Mouse (Mus musculus) embryonic facial prominence, embryonic 15.5 days (tissue): ENCODE data around the gene Nmrk1. TPM values are rescaled to one million over a fixed set of nuclear protein-coding genes. Genes with fewer than 3 reads are reported as not detected.
"Not testable (repeated sequence)": the region's sequence is repeated elsewhere in the genome, so short reads cannot be mapped to it uniquely, and the experiment has no call there.

Experiments used
- ATAC-seq: fragments of 200-750 bp; cut with Nextera tagmentation; 2 replicates; pipeline ENCODE4 v1.8.0; 2017; ENCODE audit warnings: low read depth, moderate TSS enrichment; ENCODE audit not compliant: insufficient number of reproducible peaks, low FRiP score, low TSS enrichment
- H3K27ac ChIP-seq: fragments of 300-500 bp; sonication (generic); replicated peaks from 2 replicates; pipeline ENCODE4 v1.5.1; 2015; ENCODE audit warnings: mild to moderate bottlenecking, inconsistent platforms
- H3K27me3 ChIP-seq: fragments of 300-500 bp; sonication (generic); 2 replicates; pipeline ENCODE4 v1.6.1; 2015; ENCODE audit warnings: inconsistent platforms
- H3K36me3 ChIP-seq: fragments of 300-500 bp; sonication (generic); 2 replicates; pipeline ENCODE4 v1.6.1; 2015; ENCODE audit warnings: mild to moderate bottlenecking, inconsistent platforms
- H3K4me1 ChIP-seq: fragments of 300-500 bp; sonication (generic); 2 replicates; pipeline ENCODE4 v1.6.1; 2015; ENCODE audit warnings: inconsistent platforms
- H3K4me2 ChIP-seq: fragments of 300-500 bp; sonication (generic); replicated peaks from 2 replicates; pipeline ENCODE4 v1.6.1; 2015; ENCODE audit warnings: mild to moderate bottlenecking, inconsistent platforms
- H3K4me3 ChIP-seq: fragments of 300-500 bp; sonication (generic); replicated peaks from 2 replicates; pipeline ENCODE4 v1.5.1; 2015; ENCODE audit warnings: mild to moderate bottlenecking, inconsistent platforms
- H3K9ac ChIP-seq: fragments of 300-500 bp; sonication (generic); 2 replicates; pipeline ENCODE4 v1.6.1; 2015; ENCODE audit warnings: inconsistent platforms
- H3K9me3 ChIP-seq: fragments of 300-500 bp; sonication (generic); replicated peaks from 2 replicates; pipeline ENCODE4 v1.6.1; 2016; ENCODE audit warnings: inconsistent platforms
- WGBS: fragments of 180-500 bp; shearing (Covaris S2); methylation state at CpG from one replicate; pipeline ENCODE4 v1.1.7; 2015; 5-methylcytosine and 5-hydroxymethylcytosine counted together
- polyA plus RNA-seq: library from polyadenylated mRNA; unstranded; fragments of >200 nt; fragmentation: Nextera tagmentation; extraction: Ambion mirVana; gene quantifications from 2 replicates; pipeline ENCODE4 v1.2.1, GENCODE M21; 2015

Gene Nmrk1
- polyA plus RNA-seq = 20.0 and 21.0 TPM in 2 replicates

- Histone ChIP-seq H3K9ac (peak within 1 kb of the TSS; percentile 56), H3K4me3 (peak within 1 kb of the TSS; percentile 84), H3K4me1 (peaks cover 17% of the 10 kb centered on the region), H3K27ac (peak within 1 kb of the TSS; percentile 90), H3K36me3 (no peaks in the 10 kb centered on the region), H3K27me3 (no peaks in the 10 kb centered on the region), H3K9me3 (no peaks in the 10 kb centered on the region), H3K4me2 (peak within 1 kb of the TSS; percentile 81)
- under 1% methylated on average over 51 of the region's 51 CpGs for WGBS
- ATAC-seq = peak; percentile 97
Observed at GRCm38 (mm10) chr19:18631644-18632219, at the start of gene Nmrk1, which contains the start of gene Ostf1. Gene Nmrk1, plus strand, starts transcription at chr19:18631950. Gene Ostf1, minus strand, starts transcription at chr19:18631823.

GRCm38 (mm10) chr19:18582226-18582625 is 49.5 kb upstream of the Nmrk1 start:
- Histone ChIP-seq H3K9me3 (no peaks in the 10 kb centered on the region), H3K36me3 (peaks cover 4% of the 10 kb centered on the region; the same call in 1 of the 2 replicates), H3K4me1 (peaks cover 18% of the 10 kb centered on the region), H3K27me3 (no peaks in the 10 kb centered on the region), H3K9ac (no peak overlapping the region), H3K27ac (no peak overlapping the region), H3K4me3 (no peak overlapping the region), H3K4me2 (no peak overlapping the region)
- WGBS = 80% methylated on average over 9 of the region's 9 CpGs
- ATAC-seq = no peak

GRCm38 (mm10) chr19:18582887-18583286 is 48.9 kb upstream of the Nmrk1 start:
- no peak for ATAC-seq
- H3K4me3 ChIP-seq = no peak overlapping the region
- H3K4me1 ChIP-seq = peaks cover 12% of the 10 kb centered on the region
- H3K27ac ChIP-seq = no peak overlapping the region
- H3K27me3 ChIP-seq = no peaks in the 10 kb centered on the region
- H3K4me2 ChIP-seq = no peak overlapping the region
- WGBS = 74% methylated on average over 6 of the region's 6 CpGs
- H3K36me3 ChIP-seq = peaks cover 4% of the 10 kb centered on the region; the same call in 1 of the 2 replicates
- H3K9me3 ChIP-seq = no peaks in the 10 kb centered on the region
- H3K9ac ChIP-seq = no peak overlapping the region

GRCm38 (mm10) chr19:18583706-18584105 is 48.0 kb upstream of the Nmrk1 start:
- Histone ChIP-seq H3K36me3 (peaks cover 4% of the 10 kb centered on the region; the same call in 1 of the 2 replicates), H3K4me3 (no peak overlapping the region), H3K27me3 (no peaks in the 10 kb centered on the region), H3K4me2 (no peak overlapping the region), H3K9me3 (no peaks in the 10 kb centered on the region), H3K27ac (no peak overlapping the region), H3K9ac (no peak overlapping the region), H3K4me1 (peaks cover 5% of the 10 kb centered on the region; the same call in 1 of the 2 replicates)
- 76% methylated on average over 4 of the region's 4 CpGs for WGBS
- ATAC-seq = no peak

GRCm38 (mm10) chr19:18584621-18585020 is 47.1 kb upstream of the Nmrk1 start:
- ATAC-seq = no peak
- H3K9ac ChIP-seq = no peak overlapping the region
- H3K4me1 ChIP-seq = peaks cover 5% of the 10 kb centered on the region; the same call in 1 of the 2 replicates
- peaks cover 4% of the 10 kb centered on the region; the same call in 1 of the 2 replicates for H3K36me3 ChIP-seq
- WGBS = 90% methylated on average over 7 of the region's 7 CpGs
- no peak overlapping the region for H3K4me2 ChIP-seq
- no peaks in the 10 kb centered on the region for H3K27me3 ChIP-seq
- no peak overlapping the region for H3K4me3 ChIP-seq
- no peaks in the 10 kb centered on the region for H3K9me3 ChIP-seq
- H3K27ac ChIP-seq = no peak overlapping the region

- 67% methylated on average over 9 of the region's 9 CpGs for WGBS
Observed at GRCm38 (mm10) chr19:18587118-18587517, 44.6 kb upstream of the Nmrk1 start.

GRCm38 (mm10) chr19:18588243-18588642 is 43.5 kb upstream of the Nmrk1 start:
- Histone ChIP-seq H3K4me3 (no peak overlapping the region), H3K27me3 (no peaks in the 10 kb centered on the region), H3K36me3 (peaks cover 4% of the 10 kb centered on the region; the same call in 1 of the 2 replicates), H3K9ac (no peak overlapping the region), H3K27ac (no peak overlapping the region), H3K4me2 (no peak overlapping the region), H3K4me1 (peaks cover 5% of the 10 kb centered on the region; the same call in 1 of the 2 replicates), H3K9me3 (no peaks in the 10 kb centered on the region)
- ATAC-seq = no peak
- 93% methylated on average over 1 of the region's 1 CpGs for WGBS

More at GRCm38 (mm10) chr19:18587118-18587517, 44.6 kb upstream of the Nmrk1 start:
- H3K4me3 ChIP-seq = no peak overlapping the region
- H3K9ac ChIP-seq = no peak overlapping the region
- no peaks in the 10 kb centered on the region for H3K9me3 ChIP-seq
- H3K4me2 ChIP-seq = no peak overlapping the region
- peaks cover 5% of the 10 kb centered on the region; the same call in 1 of the 2 replicates for H3K4me1 ChIP-seq
- no peaks in the 10 kb centered on the region for H3K27me3 ChIP-seq
- peaks cover 4% of the 10 kb centered on the region; the same call in 1 of the 2 replicates for H3K36me3 ChIP-seq
- no peak overlapping the region for H3K27ac ChIP-seq
- no peak for ATAC-seq

- H3K4me1 ChIP-seq, H3K36me3 ChIP-seq, H3K9ac ChIP-seq, ATAC-seq, H3K27me3 ChIP-seq, H3K9me3 ChIP-seq, H3K4me3 ChIP-seq, H3K27ac ChIP-seq, H3K4me2 ChIP-seq: not testable (repeated sequence)
- 97% methylated on average over 10 of the region's 10 CpGs for WGBS
Observed at GRCm38 (mm10) chr19:18588801-18589200, 42.9 kb upstream of the Nmrk1 start.

- H3K9ac ChIP-seq = no peak overlapping the region
- peaks cover 5% of the 10 kb centered on the region; the same call in 1 of the 2 replicates for H3K4me1 ChIP-seq
- WGBS = 89% methylated on average over 8 of the region's 8 CpGs
- no peaks in the 10 kb centered on the region for H3K27me3 ChIP-seq
- no peak for ATAC-seq
- H3K4me2 ChIP-seq = no peak overlapping the region
- peaks cover 4% of the 10 kb centered on the region; the same call in 1 of the 2 replicates for H3K36me3 ChIP-seq
- H3K9me3 ChIP-seq = no peaks in the 10 kb centered on the region
- H3K27ac ChIP-seq = no peak overlapping the region
- H3K4me3 ChIP-seq = no peak overlapping the region
Observed at GRCm38 (mm10) chr19:18589276-18589675, 42.5 kb upstream of the Nmrk1 start.

- H3K27me3 ChIP-seq = no peaks in the 10 kb centered on the region
- H3K9me3 ChIP-seq = no peaks in the 10 kb centered on the region
- no peak overlapping the region for H3K4me3 ChIP-seq
- H3K4me1 ChIP-seq = peaks cover 5% of the 10 kb centered on the region; the same call in 1 of the 2 replicates
- H3K36me3 ChIP-seq = no peaks in the 10 kb centered on the region
- ATAC-seq = no peak
- no peak overlapping the region for H3K4me2 ChIP-seq
- 53% methylated on average over 5 of the region's 5 CpGs for WGBS
- no peak overlapping the region for H3K27ac ChIP-seq
- no peak overlapping the region for H3K9ac ChIP-seq
Observed at GRCm38 (mm10) chr19:18590234-18590633, 41.5 kb upstream of the Nmrk1 start.

- ATAC-seq = no peak
- H3K9me3 ChIP-seq = no peaks in the 10 kb centered on the region
- H3K27ac ChIP-seq = no peak overlapping the region
- H3K27me3 ChIP-seq = no peaks in the 10 kb centered on the region
- no peak overlapping the region for H3K4me3 ChIP-seq
- peaks cover 5% of the 10 kb centered on the region; the same call in 1 of the 2 replicates for H3K4me1 ChIP-seq
- no peak overlapping the region for H3K4me2 ChIP-seq
- H3K9ac ChIP-seq = no peak overlapping the region
- WGBS = 38% methylated on average over 5 of the region's 5 CpGs
- no peaks in the 10 kb centered on the region for H3K36me3 ChIP-seq
Observed at GRCm38 (mm10) chr19:18590942-18591354, 40.8 kb upstream of the Nmrk1 start.
